In genomic region chr5:30072377-30072776, GRCm38 (mm10) we compare ENCODE assay signal across 10 mouse cellular contexts. TPM values are rescaled to one million over a fixed set of nuclear protein-coding genes. Genes with fewer than 3 reads are reported as not detected.
DNase-seq lines count a peak whose midpoint lies in the region; ATAC-seq and TF ChIP-seq lines count a peak whose summit lies in the region.
"Had no signal": no experiment of that assay in that cellular context is flagged by ENCODE, and none has a peak within 500 bp of the region (broad histone marks: within the 10 kb centered on the region; RNA-seq: fewer than 3 reads in every experiment).

No protein-coding gene starts in this region.

- H3K27me3 ChIP-seq in lung, embryonic 14.5 days (ENCODE audit: insufficient read depth, low read length) = no peaks in the 10 kb centered on the region
- H3K27me3 ChIP-seq in embryonic facial prominence, embryonic 12.5 days = no peaks in the 10 kb centered on the region
- H3K27me3 ChIP-seq in limb, embryonic 10.5 days (ENCODE audit: low read depth, poor library complexity, severe bottlenecking) = no peaks in the 10 kb centered on the region
- H3K27me3 ChIP-seq in small intestine, adult 2 months (ENCODE audit: control insufficient read depth, insufficient read depth, low read length) = no peaks in the 10 kb centered on the region

- no peak overlapping the region for H3K27ac ChIP-seq in lung, embryonic 14.5 days (ENCODE audit: low read depth)
- no peak overlapping the region for H3K27ac ChIP-seq in embryonic facial prominence, embryonic 12.5 days
- H3K27ac ChIP-seq in limb, embryonic 10.5 days = peak overlapping the region; percentile 94
- no peak overlapping the region for H3K27ac ChIP-seq in small intestine, adult 2 months (ENCODE audit: insufficient read depth, low read depth, low read length)

- peak; percentile 15; the same call in 1 of the 2 replicates for ATAC-seq in lung, embryonic 14.5 days (ENCODE audit: insufficient read depth)
- 0 out of 2 replicates have a peak, but pooled peaks have one; percentile 37 for ATAC-seq in embryonic facial prominence, embryonic 12.5 days (ENCODE audit: insufficient number of reproducible peaks, insufficient read depth, low FRiP score, low TSS enrichment)
- ATAC-seq in granulocyte monocyte progenitor cell, adult 5-6 weeks (replicated peaks; ENCODE audit: poor library complexity, severe bottlenecking) = no peak

- peak overlapping the region; percentile 87 for H3K9ac ChIP-seq in lung, embryonic 14.5 days
- H3K9ac ChIP-seq in embryonic facial prominence, embryonic 12.5 days = peak overlapping the region; percentile 72

- no peak for TF ChIP-seq CTCF in lung, embryonic 14.5 days (IDR thresholded peaks at IDR 0.05; ENCODE audit: low read depth)
- TF ChIP-seq CTCF in small intestine, adult 2 months (IDR thresholded peaks at IDR 0.05; ENCODE audit: extremely low read depth, insufficient read length, insufficient replicate concordance, low read depth, low read length) = no peak

- peak overlapping the region; percentile 78 for H3K4me2 ChIP-seq in lung, embryonic 14.5 days
- H3K4me2 ChIP-seq in embryonic facial prominence, embryonic 12.5 days (replicated peaks) = peak overlapping the region; percentile 58

- H3K4me1 ChIP-seq in lung, embryonic 14.5 days (ENCODE audit: insufficient read depth) = peaks cover 4% of the 10 kb centered on the region; the same call in 1 of the 2 replicates
- H3K4me1 ChIP-seq in embryonic facial prominence, embryonic 12.5 days = peaks cover 9% of the 10 kb centered on the region
- H3K4me1 ChIP-seq in limb, embryonic 10.5 days = peaks cover 25% of the 10 kb centered on the region
- H3K4me1 ChIP-seq in small intestine, adult 2 months (ENCODE audit: control insufficient read depth, insufficient read depth, insufficient read length, low read length) = no peaks in the 10 kb centered on the region

- no peak for DNase-seq in lung, embryonic 14.5 days
- no peak for DNase-seq in lung, adult 18-20 months
- no peak for DNase-seq in limb, embryonic 10.5 days (ENCODE audit: low spot score)
- DNase-seq in gastrocnemius, postnatal 10 days = no peak
- DNase-seq in yolk sac, embryonic 10.5 days (ENCODE audit: low spot score) = no peak

- 32% methylated on average over 3 of the region's 3 CpGs for WGBS in lung, embryonic 14.5 days
- WGBS in embryonic facial prominence, embryonic 12.5 days = 51% methylated on average over 3 of the region's 3 CpGs
- WGBS in limb, embryonic 10.5 days = 66% methylated on average over 3 of the region's 3 CpGs
- WGBS in small intestine, adult 2 months = 20% methylated on average over 3 of the region's 3 CpGs

- H3K9me3 ChIP-seq in lung, embryonic 14.5 days (ENCODE audit: low read depth, low read length) = no peaks in the 10 kb centered on the region
- H3K9me3 ChIP-seq in embryonic facial prominence, embryonic 12.5 days = no peaks in the 10 kb centered on the region
- no peaks in the 10 kb centered on the region for H3K9me3 ChIP-seq in limb, embryonic 10.5 days (replicated peaks)

- H3K36me3 ChIP-seq in lung, embryonic 14.5 days (ENCODE audit: insufficient read depth) = peaks cover 43% of the 10 kb centered on the region
- H3K36me3 ChIP-seq in embryonic facial prominence, embryonic 12.5 days = peaks cover 32% of the 10 kb centered on the region
- peaks cover 45% of the 10 kb centered on the region for H3K36me3 ChIP-seq in limb, embryonic 10.5 days
- H3K36me3 ChIP-seq in small intestine, adult 2 months (ENCODE audit: control insufficient read depth, insufficient read depth, low read length) = peaks cover 11% of the 10 kb centered on the region

- no peak for TF ChIP-seq POLR2A in small intestine, adult 2 months (IDR thresholded peaks at IDR 0.05; ENCODE audit: low read depth, low read length)

- H3K4me3 ChIP-seq in lung, embryonic 14.5 days (ENCODE audit: low read depth, low read length) = peak overlapping the region; percentile 85
- H3K4me3 ChIP-seq in embryonic facial prominence, embryonic 12.5 days = peak overlapping the region; percentile 74
- peak overlapping the region; percentile 76 for H3K4me3 ChIP-seq in limb, embryonic 10.5 days
- peak overlapping the region; percentile 47 for H3K4me3 ChIP-seq in small intestine, adult 2 months (ENCODE audit: low read depth, low read length)

RNA-seq across cellular contexts. Expression of gene Tyms, which starts 1.0 kb away (rescaled TPM):
- polyA plus RNA-seq in lung, embryonic 14.5 days (2014; fragmentation: Nextera tagmentation; extraction: Ambion mirVana) = 343 and 362 TPM in 2 replicates
- polyA plus RNA-seq in embryonic facial prominence, embryonic 12.5 days (2016; fragmentation: Nextera tagmentation; extraction: Ambion mirVana) = 279 and 288 TPM in 2 replicates
- polyA plus RNA-seq in limb, embryonic 10.5 days (2016; fragmentation: Nextera tagmentation; extraction: Ambion mirVana) = 404 and 416 TPM in 2 replicates
- 11.5 and 27.8 TPM in 2 replicates for polyA plus RNA-seq in small intestine, adult 2 months (2012; rRNA removed)
- 10 to 100 TPM; 14.8 to 19.3 TPM for total RNA-seq in gastrocnemius, postnatal 10 days (2021)
- total RNA-seq in granulocyte monocyte progenitor cell, adult 5-6 weeks (2014; fragmentation: Nextera tagmentation) = 86.1 and 102 TPM in 2 replicates
- total RNA-seq in granulocyte monocyte progenitor cell, adult 5-6 weeks (2017) = 228 and 229 TPM in 2 replicates

RNA-seq across cellular contexts. Expression of gene Garem2, which starts 32.6 kb away (rescaled TPM):
- 0.39 and 0.49 TPM in 2 replicates for polyA plus RNA-seq in lung, embryonic 14.5 days (2014; fragmentation: Nextera tagmentation; extraction: Ambion mirVana)
- polyA plus RNA-seq in embryonic facial prominence, embryonic 12.5 days (2016; fragmentation: Nextera tagmentation; extraction: Ambion mirVana) = 2.1 and 3.1 TPM in 2 replicates
- 0.23 and 0.46 TPM in 2 replicates for polyA plus RNA-seq in limb, embryonic 10.5 days (2016; fragmentation: Nextera tagmentation; extraction: Ambion mirVana)
- polyA plus RNA-seq in small intestine, adult 2 months (2012; rRNA removed) = 0.03 and 0.04 TPM in 2 replicates
- under 1 TPM; 0.12 to 0.18 TPM for total RNA-seq in gastrocnemius, postnatal 10 days (2021)
- not detected in 2 replicates for total RNA-seq in granulocyte monocyte progenitor cell, adult 5-6 weeks (2014; fragmentation: Nextera tagmentation)
- total RNA-seq in granulocyte monocyte progenitor cell, adult 5-6 weeks (2017) = not detected in 2 replicates
- total RNA-seq: adrenal gland, adult 18-20 months; hematopoietic stem cell, adult 5-6 weeks had no signal

RNA-seq across cellular contexts. Expression of gene 3110082J24Rik, which starts 33.5 kb away (rescaled TPM):
- not detected in 2 replicates for polyA plus RNA-seq in lung, embryonic 14.5 days (2014; fragmentation: Nextera tagmentation; extraction: Ambion mirVana)
- 0.33 and 0.61 TPM in 2 replicates for polyA plus RNA-seq in embryonic facial prominence, embryonic 12.5 days (2016; fragmentation: Nextera tagmentation; extraction: Ambion mirVana)
- not detected in 2 replicates for polyA plus RNA-seq in limb, embryonic 10.5 days (2016; fragmentation: Nextera tagmentation; extraction: Ambion mirVana)
- polyA plus RNA-seq in small intestine, adult 2 months (2012; rRNA removed) = not detected in 2 replicates
- total RNA-seq in gastrocnemius, postnatal 10 days (2021) = not detected
- total RNA-seq in granulocyte monocyte progenitor cell, adult 5-6 weeks (2014; fragmentation: Nextera tagmentation) = not detected in 2 replicates
- total RNA-seq in granulocyte monocyte progenitor cell, adult 5-6 weeks (2017) = not detected in 2 replicates
- total RNA-seq: adrenal gland, adult 18-20 months; hematopoietic stem cell, adult 5-6 weeks had no signal

RNA-seq across cellular contexts. Expression of gene Il6, which starts 59.5 kb away (rescaled TPM):
- polyA plus RNA-seq in lung, embryonic 14.5 days (2014; fragmentation: Nextera tagmentation; extraction: Ambion mirVana) = not detected in 2 replicates
- polyA plus RNA-seq in embryonic facial prominence, embryonic 12.5 days (2016; fragmentation: Nextera tagmentation; extraction: Ambion mirVana) = not detected in 2 replicates
- polyA plus RNA-seq in limb, embryonic 10.5 days (2016; fragmentation: Nextera tagmentation; extraction: Ambion mirVana) = not detected in 2 replicates
- polyA plus RNA-seq in small intestine, adult 2 months (2012; rRNA removed) = not detected in 2 replicates
- under 1 TPM in 1 of 2 experiments, not detected in 1; 0.27 TPM for total RNA-seq in gastrocnemius, postnatal 10 days (2021)
- 0.96 and 10.4 TPM in 2 replicates for total RNA-seq in granulocyte monocyte progenitor cell, adult 5-6 weeks (2014; fragmentation: Nextera tagmentation)
- total RNA-seq in granulocyte monocyte progenitor cell, adult 5-6 weeks (2017) = 0.39 and 2.6 TPM in 2 replicates
- total RNA-seq: adrenal gland, adult 18-20 months had no signal
